Mouse (Mus musculus): ENCODE measurements around the gene Sumf1.

DNA sequence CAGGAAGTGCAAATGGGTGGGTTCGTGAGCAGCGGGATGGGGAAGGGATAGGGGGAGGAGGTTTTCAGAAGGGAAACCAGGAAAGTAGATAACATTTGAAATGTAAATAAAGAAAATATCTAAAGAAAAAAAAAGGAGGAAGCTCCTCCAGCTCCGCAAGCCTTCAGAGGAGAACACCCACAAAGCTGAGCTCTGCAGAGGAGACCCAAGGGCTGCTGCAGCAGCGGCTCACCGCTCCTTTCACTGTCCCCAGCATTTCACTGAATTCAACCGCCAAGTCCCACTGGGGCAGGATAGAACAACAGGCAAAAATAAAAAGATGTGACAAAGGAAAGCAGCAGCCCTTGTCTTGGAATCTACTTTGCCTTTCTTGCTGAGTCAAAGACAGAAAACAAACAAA, 28.5 kb downstream of the Sumf1 start:
- TF ChIP-seq POLR2A (IDR thresholded peaks at IDR 0.05; ENCODE audit: low read depth, low read length) (no peak), CTCF (IDR thresholded peaks at IDR 0.05; ENCODE audit: borderline replicate concordance, insufficient read depth, low read length) (no peak)

Data from embryonic fibroblast, embryonic 13.5 days (primary cell).